Mouse (Mus musculus) heart, adult 11 months (tissue): ENCODE data around the gene Pif1.

ENCODE experiments used
- DNase-seq: peaks from one replicate; pipeline ENCODE4 v3.0.0; 2022

Pif1 gene

GRCm38 (mm10) chr9:65562081-65562506 is 24.9 kb upstream of the Pif1 start:
- peak; percentile 99 for DNase-seq

GRCm38 (mm10) chr9:65563073-65563472 is 23.9 kb upstream of the Pif1 start:
- DNase-seq: peak; percentile 87

DNA sequence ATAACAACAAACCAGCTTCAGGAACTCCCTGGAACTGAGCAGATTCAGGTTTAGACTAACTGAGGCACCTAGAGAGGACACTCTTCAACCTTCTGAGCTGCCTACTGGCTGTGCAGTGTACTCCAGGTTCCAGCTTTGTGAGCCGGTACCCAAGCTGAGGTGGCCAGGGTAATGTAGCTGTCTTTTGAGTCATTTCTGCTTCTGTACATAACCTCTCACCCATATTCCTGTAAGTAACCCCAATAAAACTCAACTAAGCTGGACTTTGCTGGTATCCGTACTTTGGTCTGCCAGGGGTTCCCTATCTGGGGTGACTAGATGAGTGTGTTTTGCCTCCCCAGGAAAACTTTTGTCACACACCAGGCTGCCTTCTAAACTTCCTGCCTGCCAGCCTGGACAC is 22.3 kb upstream of the Pif1 start:
- DNase-seq: no peak

DNA sequence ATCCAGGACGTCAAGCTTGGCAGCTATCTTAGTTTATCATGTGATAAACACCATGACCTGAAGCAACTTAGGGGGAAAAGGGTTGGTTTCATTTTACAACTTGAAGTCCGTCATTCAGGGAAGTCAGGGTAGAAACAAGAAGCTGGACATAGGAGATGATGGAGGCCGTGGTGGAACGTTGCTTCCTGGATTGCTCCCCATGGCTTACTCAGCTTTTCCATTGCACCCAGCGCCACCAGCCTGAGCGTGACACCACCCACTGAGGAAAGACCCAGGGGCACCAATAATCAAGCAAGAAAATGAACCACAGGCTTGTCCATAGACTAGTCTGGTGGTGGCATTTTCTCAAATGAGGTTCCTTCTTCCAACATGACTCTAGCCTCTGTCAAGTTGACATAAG is 18.2 kb upstream of the Pif1 start:
- DNase-seq: peak; percentile 97

DNA sequence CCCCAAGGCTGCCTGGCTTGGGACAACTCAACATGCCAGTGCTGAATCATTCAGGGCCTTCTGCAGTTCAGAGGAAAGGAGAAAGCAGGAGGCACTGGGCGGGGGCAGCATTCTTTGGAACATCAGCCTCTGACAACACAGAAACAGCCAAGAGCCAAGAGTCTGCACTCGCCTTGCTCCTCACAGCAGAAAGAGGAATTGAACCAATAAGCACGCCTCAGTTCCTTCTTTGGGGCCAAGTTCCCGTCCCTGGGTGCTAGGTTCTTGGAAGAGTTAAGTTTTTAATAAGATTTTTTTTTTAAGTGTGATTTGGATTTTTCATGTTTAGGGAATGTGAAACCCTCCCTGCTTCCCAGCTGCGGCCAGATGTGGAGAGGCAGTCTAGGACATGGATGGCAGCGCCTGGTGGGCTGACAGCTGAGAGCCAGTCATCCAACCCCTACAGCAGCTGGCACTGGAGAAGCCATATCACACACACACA is 17.4 kb upstream of the Pif1 start:
- peak; percentile 99 for DNase-seq

GRCm38 (mm10) chr9:65572837-65573236 is 14.1 kb upstream of the Pif1 start:
- peak; percentile 78 for DNase-seq

DNA sequence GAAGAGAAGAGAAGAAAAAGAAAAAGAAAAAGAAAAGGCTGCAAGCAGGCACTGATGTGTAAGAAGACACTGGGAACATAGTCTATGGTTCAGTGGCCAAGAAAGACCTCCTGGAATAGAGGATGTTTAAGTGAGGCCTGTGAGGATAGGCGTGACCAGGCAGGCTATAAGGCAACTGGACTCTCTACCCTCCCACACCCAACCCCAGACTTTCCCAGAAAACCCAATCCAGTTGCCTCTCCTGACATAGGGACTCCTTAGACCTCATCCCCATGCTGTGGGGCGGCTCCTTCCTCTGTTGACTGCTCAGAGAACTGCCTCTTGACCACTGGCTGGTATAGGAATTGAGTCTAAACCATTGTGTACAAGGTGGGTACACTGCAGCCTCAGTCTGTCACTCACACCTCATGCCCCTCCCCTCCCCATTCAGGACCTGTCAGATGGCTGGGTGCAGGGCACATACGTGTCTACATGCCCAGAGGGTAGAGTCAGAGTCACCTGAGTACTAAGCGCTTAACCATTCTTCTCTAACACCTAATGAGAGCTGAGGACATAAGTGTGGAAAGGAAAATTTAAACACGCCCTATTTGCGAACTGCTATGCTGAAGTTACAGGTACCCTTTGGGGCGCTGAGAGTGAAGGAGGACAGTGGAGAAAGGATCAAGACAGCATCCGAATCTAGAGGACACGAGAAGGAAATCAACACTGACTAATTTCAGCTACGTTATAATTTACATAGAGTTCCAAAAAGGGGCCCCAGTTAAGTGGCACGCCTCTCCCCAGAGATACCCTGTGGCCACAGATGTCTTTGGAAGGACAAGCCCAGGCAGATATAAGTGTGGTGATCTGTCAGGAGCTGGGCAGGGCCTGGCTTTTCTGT is 12.2 kb upstream of the Pif1 start:
- DNase-seq: peak; percentile 88

DNA sequence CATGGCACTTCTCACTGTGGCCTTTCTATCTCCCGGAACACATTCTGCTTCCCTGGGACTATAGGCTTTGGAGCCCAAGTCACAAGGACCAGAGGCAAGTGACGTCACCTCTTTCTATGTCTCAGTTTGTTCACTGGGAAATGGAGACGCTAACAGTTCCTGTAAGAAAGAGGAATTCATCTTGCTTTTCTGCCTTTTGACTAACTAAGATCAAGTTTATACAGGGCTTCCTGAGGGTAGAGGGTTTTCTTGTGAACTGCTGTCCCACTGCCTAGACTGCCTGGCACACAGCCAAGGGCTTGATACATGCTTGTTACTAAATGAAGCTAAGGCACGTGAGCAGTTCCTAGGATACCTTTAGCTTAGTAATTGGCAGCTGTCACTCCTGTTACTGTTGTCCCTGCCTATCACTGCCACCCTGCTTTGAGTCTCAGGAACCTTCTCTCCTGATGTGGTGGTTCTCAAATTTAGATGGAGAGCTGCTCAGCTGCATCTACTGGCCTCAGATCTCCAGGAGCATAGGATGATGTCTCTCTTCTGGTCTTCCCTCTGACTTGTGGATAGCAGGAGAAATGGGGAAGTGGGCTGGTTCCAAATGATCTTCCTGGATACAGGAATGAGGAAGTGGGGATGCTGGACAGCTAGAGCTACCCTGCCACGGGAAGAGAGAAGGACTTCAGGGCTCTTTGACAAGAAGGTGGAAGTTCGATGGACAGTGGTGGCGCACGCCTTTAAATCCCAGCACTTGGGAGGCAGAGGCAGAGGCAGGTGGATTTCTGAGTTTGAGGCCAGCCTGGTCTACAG is 11.4 kb upstream of the Pif1 start:
- DNase-seq: peak; percentile 96

GRCm38 (mm10) chr9:65576861-65577510 is 10.0 kb upstream of the Pif1 start:
- peak; percentile 97 for DNase-seq

GRCm38 (mm10) chr9:65577511-65578196 is 9.3 kb upstream of the Pif1 start:
- DNase-seq: peak; percentile 88

DNA sequence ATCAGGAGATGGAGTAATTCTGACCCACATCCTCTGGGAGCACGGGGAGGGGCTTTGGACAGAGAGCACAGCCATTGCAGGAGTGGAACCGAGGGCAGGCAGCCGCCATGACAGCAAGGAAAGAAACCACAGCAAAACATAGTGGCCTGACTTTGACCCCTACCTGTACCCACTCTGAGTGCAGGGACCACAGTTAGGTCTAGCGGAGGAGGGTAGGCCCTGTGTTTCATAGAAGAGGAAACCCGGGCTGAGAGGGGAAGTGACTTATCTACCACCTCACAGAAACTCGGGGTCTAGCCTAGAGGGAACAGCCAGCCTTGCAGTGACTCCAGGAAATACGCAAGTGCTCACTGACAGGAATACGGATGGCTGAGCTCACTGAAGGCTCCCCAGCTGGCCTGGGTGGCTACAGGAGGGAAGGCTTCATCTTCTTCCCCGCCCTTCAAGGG is 8.1 kb upstream of the Pif1 start:
- DNase-seq: peak; percentile 99

- peak; percentile 100 for DNase-seq
Observed at GRCm38 (mm10) chr9:65579781-65580371, 7.1 kb upstream of the Pif1 start, which contains the start of gene Plekho2. Gene Plekho2 (minus strand): TSS chr9:65580040.

- DNase-seq: peak; percentile 99
Observed at GRCm38 (mm10) chr9:65580401-65581256, 6.3 kb upstream of the Pif1 start.

GRCm38 (mm10) chr9:65583045-65583444 is 3.9 kb upstream of the Pif1 start:
- DNase-seq: peak; percentile 93

DNA sequence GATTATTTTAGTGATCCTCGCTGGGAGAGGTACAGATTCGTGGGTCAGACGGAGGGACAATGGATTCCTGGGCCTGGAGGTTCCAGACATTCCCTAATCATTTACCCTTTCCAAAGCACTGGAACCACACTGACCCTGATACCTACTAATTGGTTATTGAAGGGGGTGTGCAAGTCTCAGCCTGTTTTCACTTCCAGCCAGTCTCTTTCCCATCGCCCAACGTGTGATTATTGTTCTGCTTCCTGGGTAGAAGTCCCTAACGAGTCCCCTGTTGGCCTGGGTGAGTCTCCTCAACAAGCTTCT is 261 bp downstream of the Pif1 start:
- DNase-seq: no peak

- DNase-seq: peak; percentile 88
Observed at GRCm38 (mm10) chr9:65587573-65588358, 806 bp downstream of the Pif1 start.

- peak; percentile 90 for DNase-seq
Observed at GRCm38 (mm10) chr9:65589091-65589490, 2.1 kb downstream of the Pif1 start.

DNA sequence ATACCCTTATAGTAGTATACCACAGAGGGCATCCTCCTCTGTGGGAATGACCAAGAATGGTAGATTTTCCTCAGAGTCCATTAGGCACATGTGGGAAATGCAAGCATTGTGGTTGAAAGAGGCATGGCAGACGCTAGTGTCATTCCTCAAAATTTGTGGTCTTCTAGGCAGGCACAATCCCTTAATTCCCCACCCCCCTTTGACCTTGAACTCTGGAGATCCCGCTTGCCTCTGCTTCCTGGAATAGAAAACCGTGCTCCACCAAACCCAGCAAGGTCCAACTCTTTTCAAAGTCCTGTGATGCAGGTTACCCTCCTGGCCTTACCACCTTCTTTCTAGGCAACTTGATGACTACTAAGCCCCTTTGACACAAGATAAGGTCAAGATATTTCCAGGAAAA is 5.8 kb downstream of the Pif1 start:
- DNase-seq: no peak

GRCm38 (mm10) chr9:65593596-65593995 is 6.6 kb downstream of the Pif1 start:
- DNase-seq: no peak

GRCm38 (mm10) chr9:65598765-65599249 is 11.8 kb downstream of the Pif1 start:
- DNase-seq: peak; percentile 94
